Mouse (Mus musculus) thymus, adult 18-20 months (tissue): ENCODE measurements at regions not wholly inside any gene's neighbourhood (a gene's known extent, or its start where the extent isn't known, plus 50 kb on each side); places are given as distances from the start of the nearest gene placed in this dataset.

Source experiments
- DNase-seq, 2 experiments: peaks; one replicate each; pipeline ENCODE4 v3.0.0; 2022; ENCODE audit warnings: mixed read lengths in 2 of 2

- no peak for DNase-seq
Observed at GRCm38 (mm10) chr5:111957698-111958097, 224.0 kb downstream of the Gm26897 start.

GRCm38 (mm10) chr5:111958226-111958625 lies 224.5 kb downstream of the Gm26897 start:
- DNase-seq = no peak

GRCm38 (mm10) chr5:111965311-111965710 lies 231.6 kb downstream of the Gm26897 start:
- DNase-seq = no peak

GRCm38 (mm10) chr5:111968121-111968520 lies 234.4 kb downstream of the Gm26897 start:
- DNase-seq = no peak

- DNase-seq = no peak
Observed at GRCm38 (mm10) chr5:111968701-111969100, 235.0 kb downstream of the Gm26897 start.

- DNase-seq = no peak
Observed at GRCm38 (mm10) chr5:111971193-111971592, 237.5 kb downstream of the Gm26897 start.

GRCm38 (mm10) chr5:111971952-111972351 lies 238.2 kb downstream of the Gm26897 start:
- no peak for DNase-seq

- DNase-seq = no peak
Observed at GRCm38 (mm10) chr5:111975686-111976085, 242.0 kb downstream of the Gm26897 start.

- no peak for DNase-seq
Observed at GRCm38 (mm10) chr5:111979601-111980000, 245.9 kb downstream of the Gm26897 start.

- no peak for DNase-seq
Observed at GRCm38 (mm10) chr5:111982106-111982505, 248.4 kb downstream of the Gm26897 start.

GRCm38 (mm10) chr5:111985997-111986396 lies 252.3 kb downstream of the Gm26897 start:
- no peak for DNase-seq

- no peak for DNase-seq
Observed at GRCm38 (mm10) chr5:111987036-111987435, 253.3 kb downstream of the Gm26897 start.

- no peak for DNase-seq
Observed at GRCm38 (mm10) chr5:111991805-111992204, 258.1 kb downstream of the Gm26897 start.

GRCm38 (mm10) chr5:111993221-111993620 lies 259.1 kb downstream of the Cryba4 start:
- DNase-seq = no peak

- no peak for DNase-seq
Observed at GRCm38 (mm10) chr5:111993930-111994329, 258.4 kb downstream of the Cryba4 start.

GRCm38 (mm10) chr5:111996806-111997205 lies 255.5 kb downstream of the Cryba4 start:
- no peak for DNase-seq

GRCm38 (mm10) chr5:112001742-112002701 lies 250.3 kb downstream of the Cryba4 start:
- DNase-seq = no peak

GRCm38 (mm10) chr5:112002856-112003660 lies 249.3 kb downstream of the Cryba4 start:
- no peak for DNase-seq

- DNase-seq = no peak
Observed at GRCm38 (mm10) chr5:112004041-112004440, 248.3 kb downstream of the Cryba4 start.

GRCm38 (mm10) chr5:112012505-112013164 lies 239.7 kb downstream of the Cryba4 start:
- DNase-seq = no peak

GRCm38 (mm10) chr5:112018925-112019324 lies 233.4 kb downstream of the Cryba4 start:
- DNase-seq = no peak

- DNase-seq = no peak
Observed at GRCm38 (mm10) chr5:112020882-112021281, 231.4 kb downstream of the Cryba4 start.

GRCm38 (mm10) chr5:112029955-112030354 lies 222.4 kb downstream of the Cryba4 start:
- DNase-seq = no peak
